Mouse (Mus musculus): ENCODE results near the gene Tmtc4.

Gene Tmtc4

DNA sequence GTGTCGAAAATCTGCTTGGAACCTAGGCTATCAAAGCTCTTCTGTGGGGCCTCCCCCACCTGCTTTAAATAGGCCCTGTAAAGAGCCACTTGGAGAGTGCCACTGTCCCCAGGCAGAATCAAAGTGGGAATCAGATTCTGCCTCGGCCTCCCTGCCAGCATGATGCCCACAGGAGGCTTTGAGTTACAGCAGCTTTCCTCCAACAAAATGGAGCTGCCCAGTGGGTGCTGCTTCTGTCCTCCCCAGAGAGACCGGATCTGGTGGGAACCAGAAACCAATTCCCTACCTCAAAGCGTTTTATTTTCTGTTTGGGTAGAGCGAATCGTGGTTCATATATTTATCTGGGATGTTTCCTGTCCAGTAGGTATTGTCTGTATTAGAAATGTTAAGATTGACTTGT, 108.2 kb downstream of the Tmtc4 start:
- intact Hi-C loops (cut with DNase I), result loop anchor here (5.0 to 10.0 kb wide), 3 partner anchors 341 to 683 kb away; partner anchors contain the start of gene Pcca

DNA sequence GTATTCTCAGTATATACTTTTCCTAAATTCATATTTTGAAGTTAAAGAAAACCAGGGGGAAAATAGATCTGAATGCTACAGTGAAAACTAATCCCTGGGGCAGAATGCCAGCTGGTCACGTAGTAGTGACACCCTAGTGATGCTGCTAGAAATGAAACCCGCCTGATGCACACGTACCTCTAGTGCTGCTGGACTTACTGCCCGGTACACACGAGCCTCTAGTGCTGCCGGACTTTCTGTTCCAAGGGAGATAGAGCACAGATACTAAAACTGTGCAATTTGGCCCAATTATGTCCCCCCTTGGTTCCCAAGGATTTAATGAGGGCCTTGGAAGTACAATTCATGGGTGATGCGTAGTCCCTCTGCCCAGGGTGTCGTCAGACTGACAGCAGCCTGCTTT, 108.8 kb downstream of the Tmtc4 start:
- intact Hi-C loops (cut with DNase I), result loop anchor here (5.0 to 10.0 kb wide), 3 partner anchors 340 to 683 kb away; partner anchors contain the start of gene Pcca

DNA sequence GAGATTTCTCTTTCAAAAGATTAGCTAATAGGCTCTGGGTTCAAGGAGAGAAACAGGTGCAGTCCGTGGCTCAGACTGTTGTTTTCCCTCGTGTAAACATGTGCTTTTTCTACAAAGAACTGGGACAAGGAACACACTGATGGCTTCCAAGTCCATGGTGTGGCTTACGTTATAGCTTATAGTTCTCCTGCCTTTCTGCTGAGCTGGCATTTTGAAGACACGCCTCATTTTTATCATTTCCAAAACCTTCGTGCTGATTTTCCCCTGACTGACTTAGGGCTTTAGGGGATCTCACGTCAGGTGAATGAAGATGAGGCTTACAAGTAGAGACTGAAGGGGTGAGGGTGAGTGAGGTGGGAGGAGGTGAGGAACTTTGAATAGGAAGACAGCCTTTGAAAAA, 111.2 kb downstream of the Tmtc4 start:
- intact Hi-C loops (cut with DNase I), result loop anchor here (10.0 kb wide), 1 partner anchor 338 kb away; the partner anchor contains the start of gene Pcca

DNA sequence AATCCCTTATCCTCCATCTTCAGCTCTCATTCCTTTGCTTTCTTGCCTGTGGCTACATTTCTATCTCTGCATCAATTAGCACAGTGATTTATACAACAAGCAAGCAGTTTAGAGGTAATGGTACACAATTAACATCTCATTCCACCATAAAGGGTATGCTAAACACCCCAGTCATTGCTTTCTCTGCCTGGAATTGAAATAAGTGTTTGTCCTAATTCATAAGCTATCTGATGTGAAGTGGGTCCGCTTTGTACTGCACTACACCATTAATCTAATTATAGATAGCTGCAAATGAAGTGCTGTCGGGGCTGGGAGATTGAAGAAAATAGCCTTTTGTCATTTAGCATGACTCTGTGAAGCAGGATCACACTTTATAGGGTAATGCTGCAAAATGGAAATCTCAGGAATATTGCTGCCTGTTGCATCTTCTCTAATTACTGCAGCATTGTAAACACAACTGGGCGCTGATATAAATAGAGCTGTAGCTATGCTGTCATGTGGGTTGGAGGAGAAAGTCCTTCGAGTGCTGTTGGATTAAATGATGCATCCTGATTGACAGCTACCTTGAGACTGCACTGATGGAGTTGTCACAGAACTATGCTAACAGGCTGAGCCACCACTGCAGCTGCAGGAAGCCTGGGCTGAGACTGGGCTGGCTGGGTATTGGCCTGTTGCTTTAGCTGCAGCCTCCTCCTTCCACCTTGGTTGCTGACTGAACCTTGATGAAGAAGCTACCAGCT, 111.8 kb downstream of the Tmtc4 start:
- intact Hi-C loops (cut with DNase I), result loop anchor here (10.0 kb wide), 1 partner anchor 337 kb away; the partner anchor contains the start of gene Pcca

DNA sequence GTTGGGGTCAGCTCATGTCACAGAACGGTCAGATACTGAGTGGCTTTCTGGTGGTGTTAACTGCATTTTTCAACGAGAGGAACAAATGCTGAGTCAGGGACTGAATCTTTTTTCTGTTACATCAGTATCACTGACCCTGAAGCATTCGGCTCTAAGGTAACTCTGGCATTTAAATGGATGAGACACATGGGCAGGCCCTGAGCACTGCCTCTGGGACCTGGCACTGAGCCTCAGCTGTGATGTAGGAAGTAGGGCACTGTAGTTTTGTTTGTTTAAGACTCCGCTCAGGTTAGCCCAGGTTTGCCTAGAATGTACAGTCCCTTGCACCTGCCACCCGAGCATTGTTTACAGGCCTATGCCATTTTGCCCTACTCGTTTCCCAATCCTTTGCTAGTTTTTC, 114.0 kb downstream of the Tmtc4 start:
- intact Hi-C loops (cut with DNase I), result loop anchor here (10.0 kb wide), 1 partner anchor 335 kb away; the partner anchor contains the start of gene Pcca

Measured in adrenal gland (tissue).